Mouse (Mus musculus) adrenal gland, postnatal 25 days (tissue): ENCODE measurements at regions not wholly inside any gene's neighbourhood (a gene's known extent, or its start where the extent isn't known, plus 50 kb on each side); places are given as distances from the start of the nearest gene placed in this dataset.

Experiments used
- DNase-seq: peaks from one replicate; pipeline ENCODE4 v3.0.0; 2021; ENCODE audit warnings: mixed read lengths

GRCm38 (mm10) chr12:25381619-25382018 lies 284.7 kb upstream of the Id2 start:
- DNase-seq: peak; percentile 58

DNA sequence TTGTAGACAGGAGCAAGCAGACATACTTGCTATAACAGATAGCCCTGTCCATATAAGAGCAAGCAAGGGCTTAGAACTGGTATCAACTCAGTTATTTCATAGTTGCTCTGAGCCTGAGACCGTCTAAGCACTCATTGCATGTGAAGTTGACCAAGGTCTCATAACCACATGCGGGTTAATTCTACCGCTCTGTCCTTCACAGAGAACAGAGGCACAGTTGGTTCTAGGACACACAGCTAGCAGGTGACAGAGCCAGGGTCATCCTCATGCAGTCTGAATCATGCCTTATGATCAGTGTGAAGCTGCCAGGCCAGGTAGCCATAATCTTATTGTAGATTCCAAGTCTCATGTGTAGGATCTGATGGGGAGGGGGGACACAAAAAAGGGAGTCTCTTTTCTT lies 283.1 kb upstream of the Id2 start:
- DNase-seq: no peak

DNA sequence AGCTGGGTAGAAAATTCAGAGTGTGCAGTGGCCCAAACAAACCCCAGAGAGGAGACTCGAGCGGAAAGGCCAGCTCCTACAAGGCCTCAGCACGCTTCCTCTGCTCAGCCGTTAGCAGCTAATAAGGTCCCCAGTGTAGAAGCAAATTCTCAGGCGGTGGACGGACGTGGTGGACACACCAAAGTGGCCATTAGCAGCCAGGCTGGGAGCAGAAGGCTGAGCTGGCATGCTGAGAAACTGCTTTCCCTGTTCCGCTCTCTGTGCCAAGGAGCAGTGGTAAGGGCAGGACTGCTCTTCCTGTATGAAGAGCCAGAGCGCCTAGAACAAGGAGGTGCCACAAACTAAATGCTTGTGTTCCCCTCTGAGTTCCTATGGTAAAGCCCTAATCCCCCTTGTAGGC lies 282.1 kb upstream of the Id2 start:
- DNase-seq: no peak

DNA sequence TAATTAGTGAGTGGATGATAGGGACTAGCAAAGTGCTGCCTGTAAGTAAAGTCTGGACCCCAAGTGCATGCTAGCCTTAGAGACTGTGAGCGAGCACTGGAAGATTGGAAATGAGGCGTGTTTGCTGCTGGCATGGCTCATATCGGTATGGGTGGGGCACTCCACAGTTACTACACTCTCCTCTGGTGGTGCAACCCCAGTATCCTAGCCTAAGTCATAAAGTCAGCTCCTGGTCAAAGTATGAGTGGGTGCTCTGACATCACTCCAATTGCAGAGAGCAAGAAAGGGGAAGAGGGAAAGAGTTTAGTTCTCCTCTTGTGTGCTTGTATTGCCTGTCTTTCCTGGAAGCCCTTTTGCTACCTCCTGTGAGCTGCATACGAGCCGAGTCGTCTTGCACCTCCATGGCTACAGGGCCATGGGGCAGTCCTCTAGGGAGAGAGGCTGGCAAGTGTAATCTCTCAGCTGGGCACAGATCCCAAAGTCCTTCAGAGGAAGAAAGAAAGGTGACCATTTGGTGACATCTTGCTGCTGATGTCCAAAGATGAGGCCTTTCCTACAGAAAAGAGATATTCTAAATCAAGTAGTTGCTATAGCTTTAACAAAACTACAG lies 281.2 kb upstream of the Id2 start:
- no peak for DNase-seq

DNA sequence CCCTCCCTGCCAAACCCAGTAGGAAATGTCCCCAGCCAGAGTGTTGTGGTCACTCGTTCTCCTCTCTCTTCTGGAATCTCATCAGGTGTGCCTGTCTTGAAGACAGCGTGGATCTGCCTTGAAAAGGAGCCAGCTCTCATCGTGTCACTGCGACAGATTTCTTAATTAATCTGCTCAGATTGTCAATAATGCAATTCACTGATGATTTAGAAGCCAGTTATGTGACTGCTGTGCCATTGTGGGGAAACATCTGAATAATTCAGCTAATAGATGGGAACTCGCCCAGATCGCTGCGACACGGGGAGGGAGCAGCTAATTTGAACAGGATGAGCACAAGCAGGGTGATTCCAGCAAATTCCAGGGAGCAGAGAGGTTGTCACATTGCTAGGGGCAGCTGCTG lies 279.5 kb upstream of the Id2 start:
- no peak for DNase-seq

DNA sequence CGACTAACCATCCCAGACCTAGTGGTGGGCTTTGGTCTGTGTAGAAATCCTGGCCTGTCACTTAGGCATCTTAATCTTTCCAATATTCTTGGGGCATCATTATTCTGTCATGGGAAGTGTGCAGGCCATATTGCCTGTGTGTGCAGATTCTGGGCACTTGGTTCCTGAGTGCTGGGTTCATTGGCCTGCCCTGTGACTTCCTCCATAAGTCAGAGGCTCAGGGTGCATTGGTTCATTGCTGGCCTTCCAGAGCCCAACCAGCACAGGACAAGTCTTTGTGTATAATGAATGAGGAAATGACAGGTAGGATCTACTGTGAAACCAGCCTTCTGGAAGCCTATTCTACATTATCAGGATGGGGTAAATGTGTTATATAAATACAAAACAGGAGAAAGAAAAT lies 270.6 kb upstream of the Id2 start:
- DNase-seq: no peak

DNA sequence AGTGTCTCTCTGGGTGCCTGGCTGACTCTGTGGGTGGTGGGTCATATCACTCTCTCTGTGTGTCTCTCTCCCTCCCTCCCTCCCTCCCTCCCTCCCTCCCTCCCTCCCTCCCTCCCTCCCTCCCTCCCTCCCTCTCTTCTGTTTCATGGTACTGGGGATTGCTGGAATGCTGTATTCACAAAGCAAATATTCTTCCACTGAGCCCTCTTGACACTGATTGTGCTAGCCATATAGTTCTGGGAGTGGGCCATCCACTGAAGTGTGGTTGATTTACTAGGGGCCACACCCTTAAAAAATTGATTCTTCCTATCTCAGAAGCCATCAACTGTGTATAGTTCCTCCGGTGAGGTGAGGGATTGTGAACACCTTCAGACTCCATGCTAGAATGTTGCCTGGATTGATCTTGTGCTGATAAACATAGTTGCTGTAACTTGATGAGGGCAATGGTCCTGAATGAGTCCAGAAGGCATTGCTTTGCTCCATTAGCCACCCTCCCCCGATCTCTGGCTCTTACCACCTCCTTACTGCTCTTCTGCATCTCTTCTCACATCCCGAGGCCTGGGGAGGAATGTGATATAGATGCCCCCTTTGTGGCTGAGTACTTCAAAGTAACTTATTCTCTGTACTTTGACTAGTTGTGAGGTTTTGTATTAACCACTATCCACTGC lies 268.8 kb upstream of the Id2 start:
- DNase-seq: no peak

GRCm38 (mm10) chr12:25364966-25365568 lies 268.1 kb upstream of the Id2 start:
- DNase-seq: no peak

DNA sequence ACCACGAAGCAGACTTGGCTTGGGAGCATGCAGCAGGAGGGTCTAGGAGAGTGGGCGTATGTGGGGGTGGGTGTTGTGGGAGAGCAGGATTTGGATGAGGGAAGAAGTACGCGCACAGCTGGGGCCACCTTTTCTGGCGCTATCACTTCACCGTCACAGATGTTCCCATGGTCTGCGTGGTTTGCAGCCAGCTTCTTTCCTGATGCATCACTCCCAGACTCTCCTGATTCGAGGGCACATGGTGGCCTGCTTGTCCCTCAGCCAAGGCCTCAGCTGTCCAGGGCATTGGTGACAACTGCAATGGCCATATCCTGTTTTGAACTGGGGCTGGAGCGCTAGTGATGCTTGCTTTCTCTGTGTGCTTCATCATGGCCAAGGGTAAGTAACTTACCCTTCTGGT lies 266.9 kb upstream of the Id2 start:
- no peak for DNase-seq

DNA sequence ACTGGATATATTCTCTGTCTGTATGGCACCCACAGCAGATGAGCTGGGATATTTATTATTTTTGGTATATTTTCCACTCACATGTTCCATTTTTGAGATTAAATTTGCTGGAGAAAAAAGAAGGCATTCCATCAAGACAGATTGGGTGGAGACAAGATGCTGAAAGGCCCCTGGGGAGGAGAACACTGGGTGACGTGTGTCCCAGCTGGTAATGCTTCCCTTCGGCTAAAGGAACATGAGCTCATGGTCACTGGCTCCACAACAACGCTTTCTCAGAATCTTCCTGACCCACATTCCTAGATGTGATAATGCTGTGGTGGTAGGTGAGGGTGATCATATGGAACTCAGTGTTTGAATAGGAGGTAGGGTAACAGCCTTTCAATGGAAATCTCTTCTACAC lies 266.4 kb upstream of the Id2 start:
- DNase-seq: no peak

- no peak for DNase-seq
Measured at GRCm38 (mm10) chr12:25362771-25363170, 265.8 kb upstream of the Id2 start.

DNA sequence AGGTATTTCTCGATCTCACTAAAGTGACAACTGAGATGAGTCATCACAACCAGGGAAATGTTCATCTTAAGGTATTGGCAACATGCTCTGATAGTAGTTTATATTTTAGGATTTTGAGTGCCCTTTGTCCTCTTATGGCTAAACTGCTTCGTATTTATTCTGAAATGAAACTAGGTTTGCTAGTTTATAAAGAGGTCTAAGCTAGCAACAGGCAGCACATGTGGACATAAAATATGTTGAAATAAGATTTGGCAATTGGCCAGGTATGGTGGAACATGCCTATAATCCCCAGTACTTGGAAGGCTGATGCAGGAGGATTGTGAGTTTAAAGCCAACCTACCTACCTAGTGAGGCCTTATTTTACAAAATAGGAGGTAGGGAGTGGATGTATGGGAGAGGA lies 263.8 kb upstream of the Id2 start:
- DNase-seq: no peak

DNA sequence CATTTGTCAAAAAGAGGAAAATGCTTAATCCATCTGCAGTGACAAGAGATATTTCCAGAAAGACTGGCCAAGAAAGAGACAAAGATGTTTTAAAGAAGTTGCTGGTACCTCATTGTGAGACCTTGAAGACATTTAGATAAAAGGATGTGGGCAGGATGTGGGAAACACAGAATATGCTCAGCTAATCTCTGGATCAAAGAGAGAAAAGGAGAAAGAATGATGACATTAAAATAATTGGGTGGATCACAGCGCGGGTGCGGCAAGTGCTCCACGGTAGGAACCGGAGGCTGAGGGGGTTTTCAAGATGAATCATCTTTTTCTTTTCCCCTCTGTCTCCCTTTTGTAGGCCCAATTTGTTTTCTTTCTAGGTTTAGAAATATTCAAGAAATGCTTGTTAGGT lies 263.0 kb upstream of the Id2 start:
- DNase-seq: no peak

DNA sequence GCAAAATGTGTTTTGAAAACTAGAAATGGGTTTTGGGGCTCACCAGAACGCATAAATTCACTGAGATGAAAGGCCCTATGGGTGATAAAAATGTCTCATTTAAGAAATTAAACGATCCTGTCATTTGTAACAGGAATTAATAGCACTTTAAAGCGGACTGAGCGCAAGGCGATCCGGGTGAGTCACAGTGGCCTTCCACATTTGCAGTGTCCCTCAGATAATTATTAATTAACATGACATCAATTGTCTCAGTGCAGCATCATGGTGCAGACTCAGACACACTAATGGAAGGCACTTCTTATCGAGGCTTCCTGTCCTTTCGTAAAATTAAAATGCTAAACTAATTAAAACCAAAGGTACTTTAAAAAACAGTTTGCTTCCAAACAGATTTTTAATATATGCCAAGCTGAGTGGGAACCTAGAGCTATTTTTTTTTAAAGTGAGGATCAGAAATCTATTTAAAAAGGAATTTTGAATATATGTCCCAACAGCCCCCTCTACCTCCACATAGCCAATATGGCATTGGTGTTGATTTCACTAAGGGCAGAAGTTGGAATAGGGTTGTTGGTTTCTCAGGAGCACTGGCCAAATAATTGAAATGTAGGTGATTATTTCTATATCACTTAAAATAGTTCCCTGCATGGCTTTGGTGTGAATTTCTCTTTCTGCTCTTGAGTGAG lies 262.0 kb upstream of the Id2 start:
- DNase-seq: no peak

- no peak for DNase-seq
Measured at GRCm38 (mm10) chr12:25356774-25357173, 259.8 kb upstream of the Id2 start.

- no peak for DNase-seq
Measured at GRCm38 (mm10) chr12:25355217-25355616, 258.3 kb upstream of the Id2 start.

DNA sequence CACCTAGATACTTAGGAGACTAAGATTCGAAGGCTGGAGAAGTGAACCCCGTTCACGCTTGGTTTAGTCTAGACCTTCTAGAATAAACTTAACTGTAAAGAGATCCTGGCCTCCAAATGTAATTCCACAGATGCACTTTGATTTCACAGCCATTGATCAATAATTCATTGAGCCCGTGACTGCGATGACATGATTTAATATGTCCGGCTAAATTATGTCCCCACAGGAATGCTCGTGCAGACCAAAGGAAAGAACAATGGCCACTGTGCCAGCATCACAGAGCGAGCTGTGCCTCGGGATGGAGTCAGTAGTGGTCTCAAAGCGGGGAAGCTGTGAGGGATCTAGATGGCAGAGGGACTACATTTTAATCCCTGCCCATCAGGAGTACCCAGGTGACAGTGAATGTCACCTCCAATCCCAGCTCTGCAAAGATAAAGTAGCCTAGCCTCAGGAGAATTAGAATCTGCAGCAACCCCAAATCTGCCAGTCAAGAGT lies 256.5 kb upstream of the Id2 start:
- no peak for DNase-seq

GRCm38 (mm10) chr12:25352160-25352559 lies 255.2 kb upstream of the Id2 start:
- DNase-seq: no peak

DNA sequence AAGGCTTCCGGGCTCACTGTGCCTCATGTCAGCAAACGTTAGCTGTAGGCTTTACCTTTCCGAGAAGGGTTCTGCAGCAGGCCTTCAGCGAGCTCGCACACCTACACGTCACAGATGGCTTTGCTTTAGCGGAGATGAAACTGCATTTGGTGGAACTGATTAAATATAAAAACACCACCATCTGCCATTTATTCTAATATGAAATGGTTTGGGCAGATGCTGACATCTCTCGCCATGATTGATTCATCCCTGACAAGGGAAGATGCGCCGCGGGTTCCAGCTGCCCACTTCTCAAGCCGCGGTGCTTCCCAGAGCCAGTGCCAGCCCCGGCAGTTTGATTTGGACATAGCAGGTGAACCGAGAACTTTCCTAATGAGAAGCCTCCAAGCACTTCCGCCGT lies 247.4 kb upstream of the Id2 start:
- no peak for DNase-seq

DNA sequence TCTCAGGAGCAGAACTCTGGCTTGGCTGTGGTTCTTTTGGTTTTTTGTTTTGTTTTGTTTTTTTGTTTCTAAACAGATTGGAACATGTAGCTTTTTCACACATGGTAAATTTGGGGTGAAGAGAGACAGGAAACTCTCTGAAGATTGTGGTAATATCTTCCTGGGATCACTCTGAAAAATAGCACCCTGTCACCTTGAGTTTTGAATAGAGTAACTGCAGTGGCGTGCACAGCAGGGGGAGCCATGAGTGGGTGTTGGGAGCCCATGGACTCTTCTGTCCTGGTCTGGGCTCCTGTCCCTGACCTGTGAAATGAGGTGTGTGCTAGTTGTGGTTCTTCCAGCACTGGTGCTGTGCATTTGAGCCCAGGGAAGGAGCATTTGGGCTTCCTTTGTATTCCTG lies 241.8 kb upstream of the Id2 start:
- no peak for DNase-seq

DNA sequence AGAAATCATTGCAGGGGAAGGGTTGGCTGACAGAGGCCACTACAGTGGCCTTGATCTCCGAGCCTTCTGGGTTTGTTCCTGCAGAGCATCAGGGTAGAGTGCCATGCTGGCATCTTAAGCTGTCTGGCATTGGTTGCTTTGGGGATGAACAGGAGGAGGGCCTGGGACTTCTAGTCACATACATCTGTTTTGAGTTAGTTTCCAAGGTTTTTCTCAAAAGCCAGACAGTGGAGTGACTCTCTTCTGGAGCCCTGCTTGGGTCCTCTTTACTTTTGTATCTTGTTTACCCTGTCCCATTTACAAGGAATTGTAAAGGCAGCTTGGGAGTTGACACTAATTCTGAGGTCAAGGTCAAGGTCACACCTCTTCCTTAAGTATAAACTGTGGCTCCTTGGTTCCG lies 239.0 kb upstream of the Id2 start:
- no peak for DNase-seq

- DNase-seq: no peak
Measured at GRCm38 (mm10) chr12:25335069-25335468, 238.1 kb upstream of the Id2 start.

- DNase-seq: no peak
Measured at GRCm38 (mm10) chr12:25332384-25333035, 235.6 kb upstream of the Id2 start.
